Mouse (Mus musculus): Measurements from ENCODE around the gene Lrrtm4.

GRCm38 (mm10) chr6:80577227-80577626, 558.5 kb downstream of the Lrrtm4 start:
- TF ChIP-seq CTCF (IDR thresholded peaks at IDR 0.05; ENCODE audit: low read depth) (no peak), EP300 (IDR thresholded peaks at IDR 0.05; ENCODE audit: low read depth) (no peak)
